Mouse (Mus musculus) ES-E14 (cell line): ENCODE results near the gene Cxcr2.

Source experiments
- CHD2 ChIP-seq: IDR thresholded peaks from 2 replicates; pipeline ENCODE4 v1.6.1; 2014; ENCODE audit warnings: mild to moderate bottlenecking, low read depth, low read length, inconsistent platforms
- HCFC1 ChIP-seq: IDR thresholded peaks from 2 replicates; pipeline ENCODE4 v1.6.1; 2012; ENCODE audit warnings: low read length, inconsistent platforms, borderline replicate concordance; ENCODE audit not compliant: insufficient read depth
- MAFK ChIP-seq: IDR thresholded peaks from 2 replicates; pipeline ENCODE4 v1.6.1; 2014; ENCODE audit warnings: mild to moderate bottlenecking, low read depth, low read length, inconsistent platforms; ENCODE audit not compliant: insufficient read depth
- ZC3H11A ChIP-seq: IDR thresholded peaks from 2 replicates; pipeline ENCODE4 v1.6.1; 2012; ENCODE audit warnings: low read depth, mild to moderate bottlenecking, inconsistent platforms, low read length, borderline replicate concordance
- ZNF384 ChIP-seq: IDR thresholded peaks from 2 replicates; pipeline ENCODE4 v1.6.1; 2012; ENCODE audit warnings: low read depth, low read length, inconsistent platforms

GRCm38 (mm10) chr1:74111696-74112030 lies 42.1 kb upstream of the Cxcr2 start:
- no peak for TF ChIP-seq CHD2
- TF ChIP-seq HCFC1, result no peak
- TF ChIP-seq ZNF384, result no peak
- TF ChIP-seq ZC3H11A, result no peak
- TF ChIP-seq MAFK, result no peak
